Mouse (Mus musculus): Measurements from ENCODE around the gene Triobp.

DNA sequence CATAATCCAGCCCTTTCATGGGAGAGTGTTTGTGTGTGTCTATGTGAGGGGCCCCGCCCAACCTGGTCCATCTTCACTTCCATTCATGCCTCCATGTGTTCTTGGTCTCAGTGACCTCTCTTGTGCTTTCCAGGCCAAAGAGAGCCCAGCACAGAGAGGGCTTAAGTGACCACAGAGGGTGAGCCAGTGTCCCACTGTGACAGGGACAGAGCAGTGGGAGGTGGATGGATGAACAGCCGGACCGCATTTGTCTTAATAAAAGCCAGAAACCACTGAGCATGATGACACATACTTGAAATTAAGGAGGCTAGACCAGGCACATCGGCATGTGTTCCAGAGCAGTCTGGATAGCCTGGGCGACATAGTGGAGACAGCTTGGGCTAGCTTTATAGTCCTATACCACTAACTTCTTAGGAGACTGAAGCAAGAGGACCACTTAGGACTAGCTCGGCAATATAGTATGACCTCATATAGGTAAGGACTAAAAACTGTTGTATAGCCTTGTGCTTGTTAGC lies 17.3 kb upstream of the Triobp start:
- no peak for TF ChIP-seq CTCF (IDR thresholded peaks at IDR 0.05; ENCODE audit: extremely low read depth, insufficient read depth, low read length)
- no peak for TF ChIP-seq POLR2A (IDR thresholded peaks at IDR 0.05; ENCODE audit: extremely low read depth, insufficient read depth, low read length)

Measured in cortical plate, adult 2 months (tissue).